ENCODE assay signal across 20 mouse cellular contexts in the genomic region with DNA sequence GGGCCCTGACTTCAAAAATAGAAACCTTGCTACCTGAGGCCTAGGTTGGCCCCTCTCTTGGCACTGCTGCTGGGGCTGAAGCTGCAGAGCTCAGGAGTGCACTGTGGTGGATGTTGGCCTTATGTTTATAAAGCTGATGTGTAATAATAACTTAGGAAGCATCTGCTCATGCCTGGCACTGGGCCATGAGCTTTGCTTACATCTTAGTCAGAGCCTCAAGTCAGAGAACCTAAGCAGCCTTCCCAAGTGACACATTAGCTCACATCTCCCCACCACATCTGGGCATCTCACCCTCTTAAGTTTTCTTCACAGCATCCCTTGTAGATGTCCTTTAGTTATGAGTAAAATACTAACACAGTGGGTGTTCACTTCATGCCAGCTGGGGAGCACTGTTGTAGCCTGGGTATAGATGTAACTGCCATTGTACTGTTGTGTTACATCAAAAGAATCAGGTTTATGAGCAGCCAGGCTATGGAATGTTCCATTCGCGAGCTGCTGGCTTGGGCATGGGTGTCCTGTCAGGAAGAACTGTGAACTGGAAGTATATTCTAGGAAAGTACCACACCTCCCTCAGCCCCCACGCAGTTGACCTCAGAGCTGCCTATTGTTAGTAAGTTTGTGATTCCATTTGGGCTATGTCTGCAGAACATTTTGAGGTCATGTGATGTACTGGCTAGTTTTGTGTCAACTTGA. TPM values are rescaled to one million over a fixed set of nuclear protein-coding genes. Genes with fewer than 3 reads are reported as not detected.
DNase-seq lines count a peak whose midpoint lies in the region; ATAC-seq and TF ChIP-seq lines count a peak whose summit lies in the region.
"Had no signal": no experiment of that assay in that cellular context is flagged by ENCODE, and none has a peak within 500 bp of the region (broad histone marks: within the 10 kb centered on the region; RNA-seq: fewer than 3 reads in every experiment).

No protein-coding gene starts in this region.

- H3K9ac ChIP-seq in limb, embryonic 14.5 days (ENCODE audit: low read depth, low read length, severe bottlenecking): no peak overlapping the region
- no peak overlapping the region for H3K9ac ChIP-seq in lung, embryonic 16.5 days (ENCODE audit: low read length)
- no peak overlapping the region for H3K9ac ChIP-seq in stomach, embryonic 16.5 days (ENCODE audit: low read length)
- H3K9ac ChIP-seq in kidney, embryonic 14.5 days (ENCODE audit: low read depth, low read length): no peak overlapping the region
- no peak overlapping the region for H3K9ac ChIP-seq in hindbrain, embryonic 11.5 days (ENCODE audit: low read depth, low read length)
- H3K9ac ChIP-seq: forebrain, embryonic 15.5 days; liver, embryonic 13.5 days; neural tube, embryonic 13.5 days had no signal

- H3K9me3 ChIP-seq in limb, embryonic 14.5 days (ENCODE audit: control insufficient read depth, low read length): no peaks in the 10 kb centered on the region
- no peaks in the 10 kb centered on the region for H3K9me3 ChIP-seq in limb, embryonic 10.5 days (replicated peaks)
- H3K9me3 ChIP-seq in lung, embryonic 16.5 days (ENCODE audit: control insufficient read depth, low read length): no peaks in the 10 kb centered on the region
- H3K9me3 ChIP-seq in stomach, embryonic 16.5 days (replicated peaks; ENCODE audit: control insufficient read depth, low read length): no peaks in the 10 kb centered on the region
- no peaks in the 10 kb centered on the region for H3K9me3 ChIP-seq in kidney, embryonic 14.5 days (ENCODE audit: control insufficient read depth, low read length)
- H3K9me3 ChIP-seq in hindbrain, embryonic 11.5 days (ENCODE audit: control insufficient read depth, low read length): no peaks in the 10 kb centered on the region
- H3K9me3 ChIP-seq: forebrain, embryonic 15.5 days; liver, embryonic 13.5 days; megakaryocyte, embryonic 14.5 days; neural tube, embryonic 13.5 days had no signal

- H3K4me1 ChIP-seq in limb, embryonic 14.5 days (ENCODE audit: control insufficient read depth, insufficient read depth, low read length): no peaks in the 10 kb centered on the region
- H3K4me1 ChIP-seq in limb, embryonic 10.5 days: no peaks in the 10 kb centered on the region
- H3K4me1 ChIP-seq in lung, embryonic 16.5 days (replicated peaks; ENCODE audit: control insufficient read depth, insufficient read depth, low read length): peaks cover 10% of the 10 kb centered on the region; the same call in 1 of the 2 replicates
- H3K4me1 ChIP-seq in stomach, embryonic 16.5 days (ENCODE audit: control insufficient read depth, insufficient read depth, low read length): 0 out of 2 replicates have a peak, but pooled peaks cover 3% of the 10 kb centered on the region
- no peaks in the 10 kb centered on the region for H3K4me1 ChIP-seq in kidney, embryonic 14.5 days (ENCODE audit: control insufficient read depth, insufficient read depth, low read length)
- H3K4me1 ChIP-seq in hindbrain, embryonic 11.5 days (replicated peaks; ENCODE audit: control insufficient read depth, insufficient read depth, low read length): no peaks in the 10 kb centered on the region
- H3K4me1 ChIP-seq: liver, embryonic 13.5 days had no signal

- TF ChIP-seq POLR2A in limb, embryonic 14.5 days (IDR thresholded peaks at IDR 0.05; ENCODE audit: borderline replicate concordance, extremely low read depth, insufficient read depth, insufficient read length): no peak

- no peaks in the 10 kb centered on the region for H3K27me3 ChIP-seq in limb, embryonic 14.5 days (ENCODE audit: control insufficient read depth, insufficient read depth, low read length)
- no peaks in the 10 kb centered on the region for H3K27me3 ChIP-seq in limb, embryonic 10.5 days (ENCODE audit: low read depth, poor library complexity, severe bottlenecking)
- H3K27me3 ChIP-seq in lung, embryonic 16.5 days (ENCODE audit: control insufficient read depth, insufficient read depth, low read depth, low read length): no peaks in the 10 kb centered on the region
- no peaks in the 10 kb centered on the region for H3K27me3 ChIP-seq in stomach, embryonic 16.5 days (ENCODE audit: control insufficient read depth, insufficient read depth, low read length)
- H3K27me3 ChIP-seq in kidney, embryonic 14.5 days (ENCODE audit: control insufficient read depth, insufficient read depth, low read length): no peaks in the 10 kb centered on the region
- H3K27me3 ChIP-seq in hindbrain, embryonic 11.5 days (ENCODE audit: control insufficient read depth, insufficient read depth, low read length): no peaks in the 10 kb centered on the region
- H3K27me3 ChIP-seq: forebrain, embryonic 15.5 days; liver, embryonic 13.5 days; megakaryocyte, embryonic 14.5 days; neural tube, embryonic 13.5 days had no signal

- H3K4me2 ChIP-seq in limb, embryonic 14.5 days (replicated peaks; ENCODE audit: low read depth, low read length, severe bottlenecking): no peak overlapping the region
- no peak overlapping the region for H3K4me2 ChIP-seq in lung, embryonic 16.5 days (ENCODE audit: low read depth, low read length)
- no peak overlapping the region for H3K4me2 ChIP-seq in stomach, embryonic 16.5 days (ENCODE audit: low read depth, low read length)
- H3K4me2 ChIP-seq in kidney, embryonic 14.5 days (replicated peaks; ENCODE audit: low read depth, low read length): no peak overlapping the region
- H3K4me2 ChIP-seq in hindbrain, embryonic 11.5 days (replicated peaks; ENCODE audit: low read depth, low read length): no peak overlapping the region
- H3K4me2 ChIP-seq: forebrain, embryonic 15.5 days; heart, embryonic 11.5 days; liver, embryonic 13.5 days; neural tube, embryonic 13.5 days had no signal

- ATAC-seq in frontal cortex, adult (ENCODE audit: low TSS enrichment): peak; percentile 6; the same call in 1 of the 2 replicates
- no peak for ATAC-seq in limb, embryonic 14.5 days (ENCODE audit: low FRiP score, low read depth)
- peak; percentile 78 for ATAC-seq in lung, embryonic 16.5 days (ENCODE audit: low read depth)
- peak; percentile 37; the same call in 1 of the 2 replicates for ATAC-seq in stomach, embryonic 16.5 days (ENCODE audit: insufficient read depth, low FRiP score)
- ATAC-seq in kidney, embryonic 14.5 days (ENCODE audit: low FRiP score, low TSS enrichment): no peak
- no peak for ATAC-seq in hindbrain, embryonic 11.5 days (ENCODE audit: low FRiP score)
- ATAC-seq: forebrain, embryonic 15.5 days had no signal

- H3K36me3 ChIP-seq in limb, embryonic 14.5 days (ENCODE audit: control insufficient read depth, insufficient read depth, low read length): peaks cover 41% of the 10 kb centered on the region
- H3K36me3 ChIP-seq in limb, embryonic 10.5 days: peaks cover 46% of the 10 kb centered on the region
- H3K36me3 ChIP-seq in lung, embryonic 16.5 days (ENCODE audit: control insufficient read depth, insufficient read depth, low read length): peaks cover 3% of the 10 kb centered on the region; the same call in 1 of the 2 replicates
- H3K36me3 ChIP-seq in stomach, embryonic 16.5 days (ENCODE audit: control insufficient read depth, insufficient read depth, low read length): 0 out of 2 replicates have a peak, but pooled peaks cover 6% of the 10 kb centered on the region
- H3K36me3 ChIP-seq in kidney, embryonic 14.5 days (ENCODE audit: control insufficient read depth, insufficient read depth, low read length): peaks cover 34% of the 10 kb centered on the region
- no peaks in the 10 kb centered on the region for H3K36me3 ChIP-seq in hindbrain, embryonic 11.5 days (ENCODE audit: control insufficient read depth, insufficient read depth, low read length)

- H3K4me3 ChIP-seq in limb, embryonic 14.5 days (replicated peaks; ENCODE audit: low read length): no peak overlapping the region
- H3K4me3 ChIP-seq in limb, embryonic 10.5 days: no peak overlapping the region
- no peak overlapping the region for H3K4me3 ChIP-seq in lung, embryonic 16.5 days (ENCODE audit: low read length)
- H3K4me3 ChIP-seq in stomach, embryonic 16.5 days (replicated peaks; ENCODE audit: low read length): no peak overlapping the region
- no peak overlapping the region for H3K4me3 ChIP-seq in kidney, embryonic 14.5 days (ENCODE audit: low read length)
- H3K4me3 ChIP-seq in hindbrain, embryonic 11.5 days (ENCODE audit: low read depth, low read length): no peak overlapping the region
- H3K4me3 ChIP-seq: erythroblast, embryonic 14.5 days; forebrain, embryonic 15.5 days; liver, embryonic 13.5 days; megakaryocyte, embryonic 14.5 days; neural tube, embryonic 13.5 days had no signal

- no peak overlapping the region for H3K27ac ChIP-seq in limb, embryonic 14.5 days (replicated peaks; ENCODE audit: low read depth, low read length)
- no peak overlapping the region for H3K27ac ChIP-seq in limb, embryonic 10.5 days
- H3K27ac ChIP-seq in lung, embryonic 16.5 days (ENCODE audit: low read length): peak overlapping the region; percentile 82
- H3K27ac ChIP-seq in stomach, embryonic 16.5 days (ENCODE audit: low read length): no peak overlapping the region
- H3K27ac ChIP-seq in kidney, embryonic 14.5 days (ENCODE audit: low read depth, low read length): no peak overlapping the region
- no peak overlapping the region for H3K27ac ChIP-seq in hindbrain, embryonic 11.5 days (ENCODE audit: low read depth, low read length)
- H3K27ac ChIP-seq: forebrain, embryonic 15.5 days; liver, embryonic 13.5 days; neural tube, embryonic 13.5 days had no signal

- WGBS in limb, embryonic 14.5 days: 94% methylated on average over 3 of the region's 3 CpGs
- WGBS in limb, embryonic 10.5 days: 94% methylated on average over 3 of the region's 3 CpGs
- WGBS in lung, embryonic 16.5 days: 64% methylated on average over 3 of the region's 3 CpGs
- 89% methylated on average over 3 of the region's 3 CpGs for WGBS in stomach, embryonic 16.5 days
- 92% methylated on average over 3 of the region's 3 CpGs for WGBS in kidney, embryonic 14.5 days
- 96% methylated on average over 3 of the region's 3 CpGs for WGBS in hindbrain, embryonic 11.5 days

- no peak for DNase-seq in frontal cortex, postnatal 10 days (ENCODE audit: low spot score in 2 of 2)
- peak; percentile 22 for DNase-seq in limb, embryonic 14.5 days (ENCODE audit: low spot score)
- DNase-seq in limb, embryonic 10.5 days (ENCODE audit: low spot score): no peak
- DNase-seq in hindbrain, embryonic 11.5 days (ENCODE audit: low spot score): no peak
- DNase-seq: adrenal gland, postnatal 14 days; B cell, adult 2 months; cerebellum, postnatal 14 days; heart, postnatal 36 days; kidney, postnatal 25 days; liver, embryonic 13.5 days; spleen, adult 18-20 months had no signal

RNA-seq across cellular contexts. Expression of gene Rasgef1c, which starts 21.5 kb away (rescaled TPM):
- 0.43 and 0.73 TPM in 2 replicates for polyA plus RNA-seq in limb, embryonic 14.5 days (2012; rRNA removed)
- polyA plus RNA-seq in limb, embryonic 14.5 days (2014; fragmentation: Nextera tagmentation; extraction: Ambion mirVana): 0.34 and 0.88 TPM in 2 replicates
- polyA plus RNA-seq in limb, embryonic 10.5 days (2016; fragmentation: Nextera tagmentation; extraction: Ambion mirVana): 0.15 TPM in 1 of 2 replicates, not detected in the other
- polyA plus RNA-seq in lung, embryonic 16.5 days (2015; fragmentation: Nextera tagmentation; extraction: Ambion mirVana): 0.23 TPM in 1 of 2 replicates, not detected in the other
- polyA plus RNA-seq in stomach, embryonic 16.5 days (2015; fragmentation: Nextera tagmentation; extraction: Ambion mirVana): 0.40 and 0.50 TPM in 2 replicates
- not detected in 2 replicates for polyA plus RNA-seq in kidney, embryonic 14.5 days (2014; fragmentation: Nextera tagmentation; extraction: Ambion mirVana)
- 4.5 and 4.6 TPM in 2 replicates for polyA plus RNA-seq in hindbrain, embryonic 11.5 days (2014; fragmentation: Nextera tagmentation; extraction: Ambion mirVana)
- polyA plus RNA-seq: erythroblast, embryonic 14.5 days; liver, embryonic 13.5 days had no signal

RNA-seq across cellular contexts. Expression of gene Mapk9, which starts 33.5 kb away (rescaled TPM):
- 39.4 and 39.7 TPM in 2 replicates for polyA plus RNA-seq in limb, embryonic 14.5 days (2012; rRNA removed)
- 34.7 and 37.8 TPM in 2 replicates for polyA plus RNA-seq in limb, embryonic 14.5 days (2014; fragmentation: Nextera tagmentation; extraction: Ambion mirVana)
- polyA plus RNA-seq in limb, embryonic 10.5 days (2016; fragmentation: Nextera tagmentation; extraction: Ambion mirVana): 22.4 and 31.1 TPM in 2 replicates
- polyA plus RNA-seq in lung, embryonic 16.5 days (2015; fragmentation: Nextera tagmentation; extraction: Ambion mirVana): 33.0 and 33.7 TPM in 2 replicates
- 26.5 and 31.1 TPM in 2 replicates for polyA plus RNA-seq in stomach, embryonic 16.5 days (2015; fragmentation: Nextera tagmentation; extraction: Ambion mirVana)
- polyA plus RNA-seq in kidney, embryonic 14.5 days (2014; fragmentation: Nextera tagmentation; extraction: Ambion mirVana): 19.3 and 33.9 TPM in 2 replicates
- polyA plus RNA-seq in hindbrain, embryonic 11.5 days (2014; fragmentation: Nextera tagmentation; extraction: Ambion mirVana): 49.3 and 52.9 TPM in 2 replicates

Comparison
In these comparisons a context has a peak if more than half of its experiments do, and no peak if none do; other contexts are left out.
1. ATAC-seq: peak in frontal cortex, adult (single experiment), lung, embryonic 16.5 days (single experiment) and stomach, embryonic 16.5 days (single experiment); none in limb, embryonic 14.5 days (single experiment), kidney, embryonic 14.5 days (single experiment) and hindbrain, embryonic 11.5 days (single experiment).